9 mouse cellular contexts compared by ENCODE assay signal in genomic region chr10:81346453-81347067, GRCm38 (mm10). TPM values are rescaled to one million over a fixed set of nuclear protein-coding genes. Genes with fewer than 3 reads are reported as not detected.
DNase-seq lines count a peak whose midpoint lies in the region; ATAC-seq and TF ChIP-seq lines count a peak whose summit lies in the region.
"Had no signal": no experiment of that assay in that cellular context is flagged by ENCODE, and none has a peak within 500 bp of the region (broad histone marks: within the 10 kb centered on the region; RNA-seq: fewer than 3 reads in every experiment).

No protein-coding gene starts in this region.

- peak; percentile 60; the same call in 1 of the 2 replicates for TF ChIP-seq POLR2A in bone marrow, adult 2 months (IDR thresholded peaks at IDR 0.05; ENCODE audit: borderline replicate concordance, control insufficient read depth, low read depth, low read length)

- H3K4me1 ChIP-seq in bone marrow, adult 2 months (ENCODE audit: control insufficient read depth, insufficient read depth, low read length) = peaks cover 5% of the 10 kb centered on the region
- H3K4me1 ChIP-seq in forebrain, embryonic 16.5 days (replicated peaks; ENCODE audit: control insufficient read depth, insufficient read depth, low read length) = peaks cover 28% of the 10 kb centered on the region
- H3K4me1 ChIP-seq in kidney, postnatal 0 days (replicated peaks; ENCODE audit: insufficient read depth, low read length) = 0 out of 2 replicates have a peak, but pooled peaks cover 15% of the 10 kb centered on the region

- peak overlapping the region; percentile 37 for H3K4me3 ChIP-seq in bone marrow, adult 2 months (replicated peaks; ENCODE audit: control insufficient read depth, low read depth, low read length)
- H3K4me3 ChIP-seq in forebrain, embryonic 16.5 days (replicated peaks; ENCODE audit: low read length) = peak overlapping the region; percentile 37
- H3K4me3 ChIP-seq in kidney, postnatal 0 days (replicated peaks; ENCODE audit: low read depth, low read length) = peak overlapping the region; percentile 15

- DNase-seq in heart, adult 11 months = peak; percentile 95
- DNase-seq in heart, postnatal 25 days (ENCODE audit: low spot score) = no peak
- DNase-seq in kidney, postnatal 0 days (ENCODE audit: low spot score) = peak; percentile 79
- peak; percentile 71 for DNase-seq in lung, postnatal 14 days
- peak; percentile 42 for DNase-seq in retina, postnatal 7 days (ENCODE audit: low read depth, low spot score)
- peak; percentile 63 for DNase-seq in yolk sac, embryonic 10.5 days (ENCODE audit: low spot score)

- H3K4me2 ChIP-seq in forebrain, embryonic 16.5 days (ENCODE audit: low read length) = peak overlapping the region; percentile 59
- peak overlapping the region; percentile 59 for H3K4me2 ChIP-seq in kidney, postnatal 0 days (ENCODE audit: low read length)

- intact Hi-C loops in heart, postnatal 25 days (cut with DNase I) = no loop called here

- TF ChIP-seq CTCF in bone marrow, adult 2 months (IDR thresholded peaks at IDR 0.05; ENCODE audit: control insufficient read depth, insufficient read depth, low read length) = peak; percentile 22; the same call in 1 of the 2 replicates
- peak; percentile 44; the same call in 1 of the 2 replicates for TF ChIP-seq CTCF in kidney, postnatal 0 days (IDR thresholded peaks at IDR 0.05; ENCODE audit: low read depth)

- peaks cover 34% of the 10 kb centered on the region for H3K27me3 ChIP-seq in forebrain, embryonic 16.5 days (replicated peaks; ENCODE audit: control insufficient read depth, insufficient read depth, low read length)
- H3K27me3 ChIP-seq in kidney, postnatal 0 days (ENCODE audit: insufficient read depth, low read length) = 0 out of 2 replicates have a peak, but pooled peaks cover 18% of the 10 kb centered on the region

- H3K9ac ChIP-seq in forebrain, embryonic 16.5 days (replicated peaks; ENCODE audit: low read depth, low read length) = peak overlapping the region; percentile 45
- peak overlapping the region; percentile 39; the same call in 1 of the 2 replicates for H3K9ac ChIP-seq in kidney, postnatal 0 days (ENCODE audit: low read depth, low read length)

- H3K9me3 ChIP-seq in forebrain, embryonic 16.5 days (ENCODE audit: control insufficient read depth, low read length) = no peaks in the 10 kb centered on the region
- no peaks in the 10 kb centered on the region for H3K9me3 ChIP-seq in kidney, postnatal 0 days (replicated peaks; ENCODE audit: low read length)

- no peak for ATAC-seq in forebrain, embryonic 16.5 days
- ATAC-seq in kidney, postnatal 0 days (replicated peaks; ENCODE audit: low FRiP score, low read depth) = peak; percentile 18

- 14% methylated on average over 55 of the region's 55 CpGs for WGBS in bone marrow, adult 2 months
- WGBS in forebrain, embryonic 16.5 days = 9% methylated on average over 53 of the region's 55 CpGs
- WGBS in kidney, postnatal 0 days = 11% methylated on average over 55 of the region's 55 CpGs

- H3K36me3 ChIP-seq in forebrain, embryonic 16.5 days (ENCODE audit: control insufficient read depth, insufficient read depth) = no peaks in the 10 kb centered on the region
- no peaks in the 10 kb centered on the region for H3K36me3 ChIP-seq in kidney, postnatal 0 days (ENCODE audit: insufficient read depth, low read length)

- peak overlapping the region; percentile 61; the same call in 1 of the 2 replicates for H3K27ac ChIP-seq in bone marrow, adult 2 months (ENCODE audit: control insufficient read depth, insufficient read depth, low read depth, low read length, poor library complexity)
- no peak overlapping the region for H3K27ac ChIP-seq in forebrain, embryonic 16.5 days (ENCODE audit: low read length)
- no peak overlapping the region for H3K27ac ChIP-seq in kidney, postnatal 0 days

RNA-seq across cellular contexts. Expression of gene Gipc3, which starts 3.5 kb away (rescaled TPM):
- total RNA-seq in heart, postnatal 25 days (2021) = 1 to 10 TPM; 4.8 to 5.4 TPM
- not detected in 2 replicates for polyA plus RNA-seq in bone marrow, adult 2 months (2011; ENCODE audit: insufficient read depth, insufficient read length, low replicate concordance, missing spikeins)
- not detected in 2 replicates for polyA plus RNA-seq in forebrain, embryonic 16.5 days (2015; fragmentation: Nextera tagmentation; extraction: Ambion mirVana)
- polyA plus RNA-seq in kidney, postnatal 0 days (2015; fragmentation: Nextera tagmentation; extraction: Ambion mirVana) = 0.07 and 0.13 TPM in 2 replicates
- total RNA-seq: MEL had no signal

RNA-seq across cellular contexts. Expression of gene Hmg20b, which starts 3.7 kb away (rescaled TPM):
- total RNA-seq in heart, postnatal 25 days (2021) = 10 to 100 TPM; 68.7 to 70.2 TPM
- polyA plus RNA-seq in bone marrow, adult 2 months (2011; ENCODE audit: insufficient read depth, insufficient read length, low replicate concordance, missing spikeins) = 56.9 and 60.7 TPM in 2 replicates
- 33.4 and 34.2 TPM in 2 replicates for polyA plus RNA-seq in forebrain, embryonic 16.5 days (2015; fragmentation: Nextera tagmentation; extraction: Ambion mirVana)
- 92.4 and 99.0 TPM in 2 replicates for polyA plus RNA-seq in kidney, postnatal 0 days (2015; fragmentation: Nextera tagmentation; extraction: Ambion mirVana)

RNA-seq across cellular contexts. Expression of gene Mfsd12, which starts 10.7 kb away (rescaled TPM):
- total RNA-seq in heart, postnatal 25 days (2021) = 10 to 100 TPM; 12.5 to 13.7 TPM
- 11.0 and 14.3 TPM in 2 replicates for polyA plus RNA-seq in bone marrow, adult 2 months (2011; ENCODE audit: insufficient read depth, insufficient read length, low replicate concordance, missing spikeins)
- polyA plus RNA-seq in forebrain, embryonic 16.5 days (2015; fragmentation: Nextera tagmentation; extraction: Ambion mirVana) = 11.4 and 11.5 TPM in 2 replicates
- 11.3 and 11.6 TPM in 2 replicates for polyA plus RNA-seq in kidney, postnatal 0 days (2015; fragmentation: Nextera tagmentation; extraction: Ambion mirVana)

RNA-seq across cellular contexts. Expression of gene Tbxa2r, which starts 18.0 kb away (rescaled TPM):
- 1 to 10 TPM; 4.8 to 5.7 TPM for total RNA-seq in heart, postnatal 25 days (2021)
- polyA plus RNA-seq in bone marrow, adult 2 months (2011; ENCODE audit: insufficient read depth, insufficient read length, low replicate concordance, missing spikeins) = 3.3 and 7.9 TPM in 2 replicates
- polyA plus RNA-seq in forebrain, embryonic 16.5 days (2015; fragmentation: Nextera tagmentation; extraction: Ambion mirVana) = 3.6 and 4.9 TPM in 2 replicates
- 16.1 and 17.5 TPM in 2 replicates for polyA plus RNA-seq in kidney, postnatal 0 days (2015; fragmentation: Nextera tagmentation; extraction: Ambion mirVana)
- total RNA-seq: MEL had no signal

RNA-seq across cellular contexts. Expression of gene 4930404N11Rik, which starts 19.1 kb away (rescaled TPM):
- total RNA-seq in heart, postnatal 25 days (2021) = 1 to 10 TPM in 1 of 2 experiments, under 1 TPM in 1; 0.78 to 1.2 TPM
- polyA plus RNA-seq in bone marrow, adult 2 months (2011; ENCODE audit: insufficient read depth, insufficient read length, low replicate concordance, missing spikeins) = 4.5 and 12.3 TPM in 2 replicates
- polyA plus RNA-seq in forebrain, embryonic 16.5 days (2015; fragmentation: Nextera tagmentation; extraction: Ambion mirVana) = 0.72 and 0.86 TPM in 2 replicates
- polyA plus RNA-seq in kidney, postnatal 0 days (2015; fragmentation: Nextera tagmentation; extraction: Ambion mirVana) = 0.45 and 0.59 TPM in 2 replicates
